Mouse (Mus musculus): ENCODE results near the gene Cmya5.
A peak's percentile ranks its signal among the peaks of the same experiment; 100 is the strongest.
"Not testable (repeated sequence)": the region's sequence is repeated elsewhere in the genome, so short reads cannot be mapped to it uniquely, and the experiment has no call there.

The Cmya5 gene

GRCm38 (mm10) chr13:93117241-93117640 is 27.3 kb downstream of the Cmya5 start:
- no peak for DNase-seq

DNA sequence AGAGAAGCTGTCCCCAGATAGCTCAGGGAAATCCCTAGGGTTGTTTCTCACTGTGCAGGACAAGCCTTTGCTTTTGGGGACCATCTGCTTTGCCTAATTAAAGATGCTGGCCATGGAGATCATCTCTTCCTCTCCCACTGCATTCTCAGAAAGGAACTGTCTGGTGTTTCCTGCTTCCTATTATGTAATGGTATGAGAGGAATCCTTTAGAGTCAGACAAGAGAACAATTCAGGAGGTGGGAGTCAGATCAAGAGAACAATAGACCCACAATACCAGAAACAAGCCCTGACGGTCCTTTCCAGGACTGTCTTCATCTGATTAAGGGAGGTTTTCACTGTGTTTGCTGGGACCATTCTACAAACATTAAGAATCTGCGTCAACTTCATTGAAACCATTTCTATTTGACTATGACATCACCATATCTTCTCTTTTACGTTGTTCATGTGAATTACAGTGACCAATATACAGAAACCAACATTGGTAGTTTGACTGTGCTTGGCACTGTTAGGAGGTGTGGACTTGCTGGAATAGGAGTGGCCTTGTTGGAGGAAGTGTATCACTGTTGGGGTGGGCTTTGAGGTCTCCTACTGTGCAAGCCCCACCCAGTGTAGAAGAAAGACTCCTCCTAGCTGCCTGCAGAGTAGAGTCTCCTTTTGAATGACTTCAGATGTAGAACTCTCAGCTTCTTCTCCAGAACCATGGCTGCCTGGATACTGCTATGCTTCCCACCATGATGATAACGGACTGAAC is 42.0 kb downstream of the Cmya5 start:
- no peak for DNase-seq

- no peak for DNase-seq
Observed at GRCm38 (mm10) chr13:93098596-93098995, 45.9 kb downstream of the Cmya5 start.

- DNase-seq, result no peak
Observed at GRCm38 (mm10) chr13:93096643-93097042, 47.9 kb downstream of the Cmya5 start.

GRCm38 (mm10) chr13:93095097-93095791 is 49.3 kb downstream of the Cmya5 start:
- DNase-seq, result no peak

- no peak for DNase-seq
Observed at GRCm38 (mm10) chr13:93094204-93094935, 50.2 kb downstream of the Cmya5 start.

DNA sequence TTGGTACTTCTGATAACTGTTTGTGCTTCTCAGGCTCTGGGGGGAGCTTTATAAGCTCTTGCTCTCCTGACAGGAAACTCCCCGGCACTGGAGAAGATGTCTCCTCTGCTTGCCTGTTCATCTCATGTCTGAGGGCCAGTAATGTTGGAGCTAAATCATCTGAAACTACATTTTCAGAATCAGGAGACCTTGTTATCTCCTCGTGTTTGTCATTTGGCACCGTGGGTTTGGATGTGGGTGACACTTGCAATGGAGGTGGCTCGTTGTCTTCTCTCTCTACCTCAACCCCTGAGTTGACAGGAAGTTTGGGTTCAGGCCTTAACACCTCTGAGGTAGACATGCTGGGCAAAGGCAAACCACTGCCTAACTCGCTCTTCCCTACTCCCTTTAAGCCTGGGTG is 50.8 kb downstream of the Cmya5 start:
- no peak for DNase-seq

- DNase-seq, result no peak
Observed at GRCm38 (mm10) chr13:93092916-93093429, 51.6 kb downstream of the Cmya5 start.

- no peak for DNase-seq
Observed at GRCm38 (mm10) chr13:93091866-93092455, 52.6 kb downstream of the Cmya5 start.

DNA sequence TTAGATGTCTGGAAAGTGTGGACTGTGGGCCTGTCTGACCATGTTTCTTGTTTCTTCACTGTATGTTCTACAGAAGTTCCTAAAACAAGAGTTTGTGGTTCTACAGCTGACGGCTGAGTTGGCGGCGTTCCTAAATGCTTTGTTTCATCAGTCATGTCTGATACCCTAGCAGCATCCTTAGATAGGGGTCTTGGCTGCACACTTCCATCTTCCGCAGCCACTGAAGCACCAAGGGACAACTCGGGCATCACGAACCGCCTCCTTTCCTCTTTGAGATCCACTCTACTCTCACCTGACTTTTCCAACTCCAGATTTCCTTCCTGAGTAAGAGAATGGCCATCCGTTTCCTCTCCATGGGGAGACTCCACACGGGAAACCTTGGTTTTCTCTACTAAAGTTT is 53.3 kb downstream of the Cmya5 start:
- no peak for DNase-seq

- DNase-seq, result no peak
Observed at GRCm38 (mm10) chr13:93089481-93089880, 55.0 kb downstream of the Cmya5 start.

DNA sequence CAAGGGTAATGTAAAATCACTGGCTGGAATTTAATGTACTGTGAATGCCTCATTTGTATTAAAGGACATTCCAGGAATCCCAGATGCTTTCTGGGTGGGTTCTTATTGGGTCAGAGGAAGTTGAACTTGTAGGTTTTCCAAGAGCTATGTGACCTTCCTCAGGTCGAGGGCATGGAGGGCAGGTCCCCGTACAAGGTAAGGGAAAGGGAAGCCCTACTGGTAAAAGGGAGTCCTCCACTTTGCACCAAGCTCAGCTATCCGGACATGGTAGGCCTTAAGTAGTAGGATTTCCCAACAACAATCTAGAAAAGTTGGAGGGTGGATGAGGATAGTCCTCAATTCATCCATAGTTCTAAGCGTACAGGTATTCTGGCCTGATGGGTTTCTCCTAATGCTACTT is 58.8 kb downstream of the Cmya5 start:
- DNase-seq, result no peak

DNA sequence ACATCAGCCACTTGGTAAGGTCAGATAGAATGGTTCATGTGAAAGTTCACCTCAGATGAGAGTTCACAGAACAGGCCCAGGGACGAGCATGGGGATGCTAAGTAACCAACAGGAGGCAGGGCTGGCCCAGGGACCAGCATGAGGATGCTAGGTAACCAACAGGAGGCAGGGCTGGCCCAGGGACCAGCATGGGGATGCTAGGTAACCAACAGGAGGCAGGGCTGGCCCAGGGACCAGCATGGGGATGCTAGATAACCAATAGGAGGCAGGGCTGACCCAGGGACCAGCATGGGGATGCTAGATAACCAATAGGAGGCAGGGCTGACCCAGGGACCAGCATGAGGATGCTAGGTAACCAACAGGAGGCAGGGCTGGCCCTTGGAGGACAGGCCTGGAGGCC is 62.2 kb downstream of the Cmya5 start:
- not testable (repeated sequence) for DNase-seq

DNA sequence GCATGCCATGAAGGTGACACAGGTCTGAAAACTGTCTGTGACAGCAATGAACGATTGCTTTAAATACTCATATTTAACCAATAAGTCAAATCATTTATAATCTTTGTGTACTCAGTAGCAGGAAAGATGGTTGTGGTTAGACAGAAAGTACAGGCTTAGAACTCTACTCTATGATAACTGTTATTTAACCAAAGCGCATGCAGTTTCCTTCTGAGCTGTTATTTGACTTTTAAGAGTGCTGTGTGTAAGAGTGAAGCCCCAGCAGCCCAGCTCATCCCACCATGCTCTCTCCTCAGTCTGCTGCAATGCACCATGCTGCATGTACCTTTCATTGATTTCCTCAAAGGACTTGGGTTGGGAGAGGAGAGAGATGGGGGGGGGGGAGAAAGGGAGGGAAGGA is 63.7 kb downstream of the Cmya5 start:
- DNase-seq, result no peak

GRCm38 (mm10) chr13:93074147-93074641 is 70.3 kb downstream of the Cmya5 start:
- no peak for DNase-seq

GRCm38 (mm10) chr13:93073595-93073994 is 70.9 kb downstream of the Cmya5 start:
- no peak for DNase-seq

GRCm38 (mm10) chr13:93072871-93073411 is 71.6 kb downstream of the Cmya5 start:
- no peak for DNase-seq

DNA sequence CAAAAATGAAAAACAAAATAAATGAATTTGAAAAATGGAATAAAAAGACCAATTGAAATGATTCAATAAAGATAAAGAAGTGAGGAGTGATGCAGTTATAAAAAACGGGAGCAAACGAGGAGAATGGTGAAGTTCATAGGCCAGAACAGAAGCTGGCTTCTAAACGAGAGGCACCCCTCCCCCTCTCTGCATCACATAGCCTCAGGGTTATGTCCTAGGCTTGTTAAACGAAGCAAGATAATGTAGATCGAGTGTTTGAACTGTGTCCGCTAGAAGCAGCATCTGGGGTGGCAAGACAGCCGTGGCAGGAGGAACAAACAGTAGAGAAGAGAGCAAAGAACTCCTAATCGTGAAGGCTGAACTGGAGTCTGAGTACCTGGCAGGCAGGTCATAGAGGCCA is 74.1 kb downstream of the Cmya5 start:
- no peak for DNase-seq

DNA sequence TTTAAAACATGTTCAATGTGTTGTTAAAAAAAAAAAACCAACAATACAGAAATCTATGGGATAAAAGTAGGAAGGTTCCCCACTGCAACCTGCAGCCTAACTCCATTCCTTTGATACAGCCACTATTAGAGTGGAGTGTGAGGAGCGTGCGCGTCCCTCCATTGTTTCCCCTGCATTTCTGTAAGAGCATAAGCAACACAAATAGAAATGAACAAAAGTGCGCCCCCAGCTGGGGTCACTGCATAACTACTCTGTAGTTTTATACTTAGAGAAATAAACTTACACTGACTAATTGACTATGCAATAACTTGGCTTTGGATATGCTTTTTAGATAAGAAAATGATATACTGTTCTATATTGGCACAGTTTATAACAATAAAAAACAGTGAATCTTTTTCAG is 75.0 kb downstream of the Cmya5 start:
- DNase-seq, result no peak

- DNase-seq, result no peak
Observed at GRCm38 (mm10) chr13:93068353-93068752, 76.2 kb downstream of the Cmya5 start.

GRCm38 (mm10) chr13:93062860-93063636 is 81.5 kb downstream of the Cmya5 start:
- DNase-seq, result peak; percentile 12

GRCm38 (mm10) chr13:93061311-93061710 is 83.2 kb downstream of the Cmya5 start:
- no peak for DNase-seq

Measured in kidney, adult 11 months (tissue).